Mouse (Mus musculus) olfactory bulb, adult 2 months (tissue): ENCODE measurements around the gene Stx4a.

ENCODE experiments used
- CTCF ChIP-seq: fragments of 200-500 bp; IDR thresholded peaks from 2 replicates; pipeline ENCODE4 v1.5.1; 2012; ENCODE audit warnings: low read depth, mild to moderate bottlenecking, low read length, moderate library complexity; ENCODE audit not compliant: insufficient read depth
- POLR2A ChIP-seq: fragments of 200-500 bp; IDR thresholded peaks from 2 replicates; pipeline ENCODE4 v1.6.1; 2012; ENCODE audit warnings: mild to moderate bottlenecking, low read depth, low read length, moderate library complexity; ENCODE audit not compliant: insufficient read depth

DNA sequence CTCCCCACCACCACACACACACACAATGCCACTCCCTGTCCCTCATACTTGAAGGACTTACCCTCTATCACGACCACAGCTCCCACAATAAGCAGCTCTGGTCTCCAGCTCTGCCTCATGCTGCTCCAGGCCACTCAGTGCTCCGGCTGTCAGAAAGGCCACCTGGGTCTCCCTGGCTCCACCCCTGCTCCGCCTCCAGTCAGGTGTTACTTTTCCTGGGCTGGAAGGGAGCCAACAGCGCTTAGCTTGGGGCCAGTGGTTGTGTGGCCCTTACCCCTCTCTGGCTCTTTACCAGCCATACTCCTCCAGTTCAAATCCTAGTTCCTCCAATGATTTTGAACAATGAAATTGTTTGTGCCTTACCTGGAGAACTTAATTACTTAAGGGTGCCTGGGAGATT is 66.7 kb downstream of the Stx4a start, which contains the start of gene Prss53:
- TF ChIP-seq CTCF, result no peak
- TF ChIP-seq POLR2A, result no peak
